Mouse (Mus musculus) CD4-positive naive resting alpha-beta T cell, adult 57 days (primary cell): ENCODE data around the gene Olfr61. TPM values are rescaled to one million over a fixed set of nuclear protein-coding genes. Genes with fewer than 3 reads are reported as not detected.

Experiments used
- total RNA-seq: library from RNA; stranded (reverse); gene quantifications from one replicate; pipeline ENCODE4 v1.2.4, GENCODE M21; 2023

The Olfr61 gene
- not detected for total RNA-seq

DNA sequence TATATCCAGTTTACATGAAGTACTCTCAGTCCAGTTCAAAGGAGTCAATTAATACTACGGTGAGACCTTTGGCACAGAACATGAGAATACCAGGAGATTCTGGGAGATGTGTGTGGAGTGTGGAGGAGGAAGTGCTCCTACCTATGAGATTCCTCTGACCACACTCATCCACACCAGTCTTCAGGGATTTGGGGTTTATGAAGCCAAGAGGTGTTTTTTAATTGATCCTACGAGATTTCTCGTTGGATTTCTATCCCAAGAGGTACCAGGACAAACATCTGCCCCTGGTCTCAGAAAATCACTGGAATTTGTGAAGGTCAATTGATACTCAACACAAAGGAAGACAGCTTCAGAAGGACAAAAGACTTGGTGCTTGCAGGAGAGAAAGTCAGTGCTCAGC lies at the start of gene Olfr61:
TSS of gene Olfr61 (plus strand) at position 301 of the 400 bp plus-strand sequence.

DNA sequence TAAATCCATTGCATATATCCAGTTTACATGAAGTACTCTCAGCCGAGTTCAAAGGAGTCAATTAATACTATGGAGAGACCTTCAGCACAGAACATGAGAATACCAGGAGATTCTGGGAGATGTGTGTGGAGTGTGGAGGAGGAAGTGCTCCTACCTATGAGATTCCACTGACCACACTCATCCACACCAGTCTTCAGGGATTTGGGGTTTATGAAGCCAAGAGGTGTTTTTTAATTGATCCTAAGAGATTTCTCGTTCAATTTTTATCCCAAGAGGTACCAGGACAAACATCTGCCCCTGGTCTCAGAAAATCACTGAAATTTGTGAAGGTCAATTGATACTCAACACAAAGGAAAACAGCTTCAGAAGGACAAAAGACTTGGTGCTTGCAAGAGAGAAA lies 27.8 kb upstream of the Olfr61 start, which contains the start of gene Olfr46:
TSS of gene Olfr46 (plus strand) at position 301 of the 400 bp plus-strand sequence.

DNA sequence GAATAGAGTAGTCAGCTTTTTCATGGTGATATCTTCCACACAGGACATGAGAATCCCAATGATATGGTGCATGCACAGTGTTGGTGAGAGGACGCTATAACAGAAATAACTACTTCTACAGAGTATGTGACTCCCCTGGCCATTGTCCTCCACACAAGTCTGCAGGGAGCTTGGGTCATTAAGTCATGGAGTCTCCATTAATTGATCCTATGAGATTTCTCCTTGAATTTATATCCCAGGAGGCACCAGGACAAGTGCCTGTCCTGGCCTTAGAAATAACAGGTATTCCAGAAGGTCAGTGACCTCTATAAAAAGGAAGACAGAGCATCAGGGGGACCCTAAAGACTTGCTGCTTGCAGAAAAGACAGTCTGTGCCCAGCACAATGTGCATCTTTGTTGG lies 17.4 kb downstream of the Olfr61 start, which contains the start of gene Olfr53:
TSS of gene Olfr53 (plus strand) at position 301 of the 400 bp plus-strand sequence.

DNA sequence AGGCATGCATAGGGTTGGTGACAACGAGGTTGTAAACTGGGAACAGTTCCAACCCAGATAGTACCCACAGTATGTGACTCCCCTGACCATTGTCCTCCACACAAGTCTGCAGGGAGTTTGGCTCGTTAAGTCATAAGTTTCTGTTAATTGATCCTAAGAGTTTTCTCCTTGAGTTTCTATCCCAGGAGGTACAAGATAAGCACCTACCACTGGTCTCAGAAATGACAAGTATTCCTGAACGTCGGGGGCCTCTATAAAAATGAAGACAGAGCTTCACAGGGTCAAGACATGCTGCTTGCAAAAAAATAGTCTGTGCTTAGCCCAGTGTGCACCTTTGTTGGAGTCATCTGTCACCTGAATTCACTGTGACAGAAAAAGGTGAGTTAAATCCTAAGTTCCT lies 30.9 kb downstream of the Olfr61 start, which contains the start of gene Olfr539:
TSS of gene Olfr539 (plus strand) at position 301 of the 400 bp plus-strand sequence.

DNA sequence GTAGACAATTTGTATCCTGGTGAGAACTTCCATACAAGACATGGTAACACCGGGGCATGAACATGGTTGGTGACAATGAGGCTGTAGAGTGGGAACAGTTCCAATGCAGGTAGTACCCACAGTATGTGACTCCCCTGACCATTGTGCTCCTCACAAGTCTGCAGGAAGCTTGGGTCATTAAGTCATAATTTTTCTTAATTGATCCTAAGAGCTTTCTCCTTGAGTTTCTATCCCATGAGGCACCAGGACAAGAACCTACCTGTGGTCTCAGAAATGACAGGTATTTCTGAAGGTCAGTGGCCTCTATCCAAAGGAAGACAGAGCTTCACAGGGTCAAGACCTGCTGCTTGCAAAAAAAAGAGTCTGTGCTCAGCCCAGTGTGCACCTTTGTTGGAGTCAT lies 52.9 kb downstream of the Olfr61 start, which contains the start of gene Olfr45:
TSS of gene Olfr45 (plus strand) at position 301 of the 400 bp plus-strand sequence.

Other genes starting within 250 kb of the Olfr61 start
- not detected for gene Olfr531, start 226.1 kb upstream of the Olfr61 start, total RNA-seq
- not detected for gene Olfr532, start 207.3 kb upstream of the Olfr61 start, total RNA-seq
- not detected for gene Olfr533, start 165.6 kb upstream of the Olfr61 start, total RNA-seq
- gene Olfr535, start 144.8 kb upstream of the Olfr61 start, total RNA-seq = not detected
- not detected for gene Olfr536, start 121.6 kb upstream of the Olfr61 start, total RNA-seq
- gene Olfr538, start 61.1 kb upstream of the Olfr61 start, total RNA-seq = not detected
- gene Olfr46, start 27.7 kb upstream of the Olfr61 start, total RNA-seq = not detected
- gene Olfr53, start 17.5 kb downstream of the Olfr61 start, total RNA-seq = not detected
- not detected for gene Olfr539, start 31.0 kb downstream of the Olfr61 start, total RNA-seq
- gene Olfr45, start 53.0 kb downstream of the Olfr61 start, total RNA-seq = not detected
- gene Olfr541, start 68.3 kb downstream of the Olfr61 start, total RNA-seq = not detected
- not detected for gene Cyp2e1, start 134.8 kb downstream of the Olfr61 start, total RNA-seq
- not detected for gene Syce1, start 158.9 kb downstream of the Olfr61 start, total RNA-seq
- gene Zfp941, start 193.2 kb downstream of the Olfr61 start, total RNA-seq = not detected
- not detected for gene Urah, start 206.0 kb downstream of the Olfr61 start, total RNA-seq
- not detected for gene Scgb1c1, start 216.6 kb downstream of the Olfr61 start, total RNA-seq
- gene Odf3, start 218.8 kb downstream of the Olfr61 start, total RNA-seq = not detected
- not detected for gene Gm45785, start 227.4 kb downstream of the Olfr61 start, total RNA-seq
- 104 TPM for gene Ric8a, start 228.0 kb downstream of the Olfr61 start, total RNA-seq
- gene Bet1l, start 228.6 kb downstream of the Olfr61 start, total RNA-seq = 28.0 TPM